Mouse (Mus musculus) MEL (cell line): ENCODE measurements around the gene Robo1.

Source experiments
- CTCF ChIP-seq, 3 experiments: IDR thresholded peaks in 2 of 3; conservative IDR thresholded peaks in 1 of 3; 2 replicates each; pipeline ENCODE4 v1.5.1; 2011 to 2012; ENCODE audit warnings: low read length in 3 of 3, low read depth in 2 of 3, mild to moderate bottlenecking in 2 of 3, improper control_type of control experiment in 1 of 3, inconsistent platforms in 1 of 3, mixed read lengths in 1 of 3, moderate library complexity in 1 of 3; ENCODE audit not compliant: control insufficient read depth in 1 of 3, insufficient read depth in 1 of 3, poor library complexity in 1 of 3, severe bottlenecking in 1 of 3
- E2F4 ChIP-seq: IDR thresholded peaks from 2 replicates; pipeline ENCODE4 v1.6.1; 2011; ENCODE audit warnings: low read depth, low read length, improper control_type of control experiment, borderline replicate concordance
- EP300 ChIP-seq, 2 experiments: IDR thresholded peaks; 2 replicates each; pipeline ENCODE4 v1.6.1; 2011; ENCODE audit warnings: improper control_type of control experiment in 2 of 2, low read length in 2 of 2, low read depth in 1 of 2, mild to moderate bottlenecking in 1 of 2
- ETS1 ChIP-seq: IDR thresholded peaks from 2 replicates; pipeline ENCODE4 v1.6.1; 2012; ENCODE audit warnings: low read depth, mild to moderate bottlenecking, inconsistent platforms, low read length, improper control_type of control experiment, moderate library complexity
- GATA1 ChIP-seq: IDR thresholded peaks from 2 replicates; pipeline ENCODE4 v1.6.1; 2011; ENCODE audit warnings: low read depth, low read length, improper control_type of control experiment
- JUND ChIP-seq: IDR thresholded peaks from 2 replicates; pipeline ENCODE4 v1.6.1; 2011; ENCODE audit warnings: low read depth, mild to moderate bottlenecking, improper control_type of control experiment, low read length
- MAX ChIP-seq: IDR thresholded peaks from 2 replicates; pipeline ENCODE4 v1.6.1; 2011; ENCODE audit warnings: low read length, improper control_type of control experiment
- MAZ ChIP-seq: IDR thresholded peaks from 2 replicates; pipeline ENCODE4 v1.6.1; 2012; ENCODE audit warnings: low read depth, mild to moderate bottlenecking, inconsistent platforms, low read length, improper control_type of control experiment
- MXI1 ChIP-seq: IDR thresholded peaks from 2 replicates; pipeline ENCODE4 v1.6.1; 2011; ENCODE audit warnings: mild to moderate bottlenecking, low read depth, low read length, improper control_type of control experiment

- TF ChIP-seq JUND (no peak), MXI1 (no peak), GATA1 (no peak), MAX (no peak), CTCF (IDR thresholded peaks at IDR 0.05 in 2 of 3, conservative IDR thresholded peaks at IDR 0.05 in 1 of 3; ENCODE audit: control insufficient read depth in 1 of 3, insufficient read depth in 1 of 3, low read depth in 2 of 3, low read length in 3 of 3, poor library complexity in 1 of 3, severe bottlenecking in 1 of 3) (no peak), E2F4 (no peak), MAZ (no peak), ETS1 (no peak), EP300 (IDR thresholded peaks at IDR 0.05; ENCODE audit: low read depth in 1 of 2, low read length in 2 of 2) (no peak)
These were observed 255.3 kb downstream of the Robo1 start for GRCm38 (mm10) chr16:72563196-72563963.
